Mouse (Mus musculus): ENCODE measurements around the gene Traf3. TPM values are rescaled to one million over a fixed set of nuclear protein-coding genes. Genes with fewer than 3 reads are reported as not detected.

The Traf3 gene
- polyA plus RNA-seq, 1 experiment from 2014 or later, result 22.1 TPM

DNA sequence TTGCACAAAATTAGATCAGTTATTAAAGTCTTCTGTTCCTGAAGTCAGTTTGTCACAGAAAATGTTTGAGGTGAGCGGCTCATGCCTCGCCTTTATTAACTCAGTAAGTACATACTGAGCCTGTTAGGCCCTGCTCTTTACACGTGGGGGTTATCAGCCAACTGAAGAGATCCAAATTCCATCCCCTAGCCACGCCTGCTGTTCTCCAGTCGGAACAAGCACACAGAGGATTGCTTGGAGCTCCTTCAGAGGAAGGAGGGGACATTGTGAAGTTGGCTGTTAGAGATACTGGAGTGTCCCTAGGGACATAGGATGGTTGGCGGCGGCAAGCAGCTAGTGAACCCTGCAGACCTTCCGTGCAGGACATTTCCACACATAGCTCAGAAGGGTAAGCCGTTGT, 68.2 kb downstream of the Traf3 start:
- Histone ChIP-seq H3K27me3 (ENCODE audit: control insufficient read depth, insufficient read depth, low read length) (no peaks in the 10 kb centered on the region), H3K36me3 (ENCODE audit: control insufficient read depth, insufficient read depth, low read length) (no peaks in the 10 kb centered on the region; the same call in 1 of the 2 replicates), H3K4me3 (ENCODE audit: low read depth, low read length) (no peak overlapping the region), H3K9me3 (ENCODE audit: control insufficient read depth, low read length) (no peaks in the 10 kb centered on the region), H3K9ac (replicated peaks; ENCODE audit: low read depth, low read length) (no peak overlapping the region), H3K27ac (ENCODE audit: low read depth, low read length) (no peak overlapping the region), H3K4me2 (ENCODE audit: low read depth, low read length) (no peak overlapping the region), H3K4me1 (ENCODE audit: control insufficient read depth, insufficient read depth, low read length) (0 out of 2 replicates have a peak, but pooled peaks cover 3% of the 10 kb centered on the region)
- no peak for ATAC-seq (ENCODE audit: low read depth)
- WGBS, result 91% methylated on average over 9 of the region's 9 CpGs

DNA sequence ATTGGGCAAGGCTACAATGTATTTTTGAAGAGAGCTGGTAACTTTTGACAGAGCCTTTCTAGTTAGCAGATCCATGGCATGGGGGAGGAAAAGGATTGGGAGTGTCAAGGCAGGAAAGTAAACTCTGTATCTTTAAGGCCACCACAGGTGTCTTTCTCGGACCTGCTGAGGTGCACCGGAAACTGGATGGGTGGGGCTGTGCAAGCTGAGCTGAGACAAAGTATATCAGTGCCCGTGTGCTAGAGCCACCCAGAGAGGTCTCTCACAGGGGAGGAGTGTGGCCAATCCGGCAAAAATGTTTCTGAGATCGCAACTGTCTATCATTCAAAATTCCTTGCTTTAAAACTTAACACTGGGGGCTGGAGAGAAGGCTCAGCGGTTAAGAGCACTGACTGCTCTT, 69.5 kb downstream of the Traf3 start:
- Histone ChIP-seq H3K9ac (replicated peaks; ENCODE audit: low read depth, low read length) (no peak overlapping the region), H3K27ac (ENCODE audit: low read depth, low read length) (no peak overlapping the region), H3K9me3 (ENCODE audit: control insufficient read depth, low read length) (no peaks in the 10 kb centered on the region), H3K4me2 (ENCODE audit: low read depth, low read length) (no peak overlapping the region), H3K4me1 (ENCODE audit: control insufficient read depth, insufficient read depth, low read length) (0 out of 2 replicates have a peak, but pooled peaks cover 3% of the 10 kb centered on the region), H3K4me3 (ENCODE audit: low read depth, low read length) (no peak overlapping the region), H3K36me3 (ENCODE audit: control insufficient read depth, insufficient read depth, low read length) (no peaks in the 10 kb centered on the region; the same call in 1 of the 2 replicates), H3K27me3 (ENCODE audit: control insufficient read depth, insufficient read depth, low read length) (no peaks in the 10 kb centered on the region)
- WGBS, result 94% methylated on average over 6 of the region's 6 CpGs
- ATAC-seq (ENCODE audit: low read depth), result no peak

GRCm38 (mm10) chr12:111237611-111238188, 71.5 kb downstream of the Traf3 start:
- H3K4me2 ChIP-seq (ENCODE audit: low read depth, low read length), result no peak overlapping the region
- no peak overlapping the region for H3K9ac ChIP-seq (replicated peaks; ENCODE audit: low read depth, low read length)
- no peaks in the 10 kb centered on the region for H3K27me3 ChIP-seq (ENCODE audit: control insufficient read depth, insufficient read depth, low read length)
- 96% methylated on average over 16 of the region's 16 CpGs for WGBS
- no peak overlapping the region for H3K4me3 ChIP-seq (ENCODE audit: low read depth, low read length)
- no peak overlapping the region for H3K27ac ChIP-seq (ENCODE audit: low read depth, low read length)
- no peaks in the 10 kb centered on the region for H3K9me3 ChIP-seq (ENCODE audit: control insufficient read depth, low read length)
- 0 out of 2 replicates have a peak, but pooled peaks cover 3% of the 10 kb centered on the region for H3K4me1 ChIP-seq (ENCODE audit: control insufficient read depth, insufficient read depth, low read length)
- no peak for ATAC-seq (ENCODE audit: low read depth)
- no peaks in the 10 kb centered on the region; the same call in 1 of the 2 replicates for H3K36me3 ChIP-seq (ENCODE audit: control insufficient read depth, insufficient read depth, low read length)

DNA sequence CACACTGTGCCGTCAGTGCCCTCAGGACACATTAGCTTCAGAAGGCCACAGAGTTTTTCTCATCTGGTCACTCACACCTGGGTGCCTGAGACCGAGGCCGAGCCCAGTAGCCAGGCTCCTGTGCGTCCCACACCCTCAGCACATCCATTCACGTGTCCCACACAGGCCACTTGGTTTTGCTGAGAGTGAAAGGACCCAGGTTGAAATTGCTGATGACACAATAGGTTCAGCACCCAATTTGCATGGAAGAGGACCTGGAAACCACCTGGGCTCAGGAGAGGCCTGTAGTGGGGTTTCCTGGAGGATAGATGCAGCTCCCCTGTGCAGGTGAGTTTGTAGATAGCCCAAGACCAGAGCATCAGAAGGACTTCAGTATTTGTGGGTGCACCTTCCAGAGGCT, 72.2 kb downstream of the Traf3 start:
- 95% methylated on average over 5 of the region's 5 CpGs for WGBS
- Histone ChIP-seq H3K4me2 (ENCODE audit: low read depth, low read length) (no peak overlapping the region), H3K4me1 (ENCODE audit: control insufficient read depth, insufficient read depth, low read length) (0 out of 2 replicates have a peak, but pooled peaks cover 3% of the 10 kb centered on the region), H3K9me3 (ENCODE audit: control insufficient read depth, low read length) (no peaks in the 10 kb centered on the region), H3K9ac (replicated peaks; ENCODE audit: low read depth, low read length) (no peak overlapping the region), H3K27me3 (ENCODE audit: control insufficient read depth, insufficient read depth, low read length) (no peaks in the 10 kb centered on the region), H3K27ac (ENCODE audit: low read depth, low read length) (no peak overlapping the region), H3K36me3 (ENCODE audit: control insufficient read depth, insufficient read depth, low read length) (no peaks in the 10 kb centered on the region; the same call in 1 of the 2 replicates), H3K4me3 (ENCODE audit: low read depth, low read length) (no peak overlapping the region)
- ATAC-seq (ENCODE audit: low read depth), result no peak

- no peak for ATAC-seq (ENCODE audit: low read depth)
- H3K27me3 ChIP-seq (ENCODE audit: control insufficient read depth, insufficient read depth, low read length), result no peaks in the 10 kb centered on the region
- no peak overlapping the region for H3K27ac ChIP-seq (ENCODE audit: low read depth, low read length)
- H3K9ac ChIP-seq (replicated peaks; ENCODE audit: low read depth, low read length), result no peak overlapping the region
- H3K4me2 ChIP-seq (ENCODE audit: low read depth, low read length), result no peak overlapping the region
- H3K4me1 ChIP-seq (ENCODE audit: control insufficient read depth, insufficient read depth, low read length), result 0 out of 2 replicates have a peak, but pooled peaks cover 3% of the 10 kb centered on the region
- 53% methylated on average over 4 of the region's 4 CpGs for WGBS
- no peaks in the 10 kb centered on the region for H3K9me3 ChIP-seq (ENCODE audit: control insufficient read depth, low read length)
- peaks cover 1% of the 10 kb centered on the region for H3K36me3 ChIP-seq (ENCODE audit: control insufficient read depth, insufficient read depth, low read length)
- H3K4me3 ChIP-seq (ENCODE audit: low read depth, low read length), result no peak overlapping the region
These were observed 72.6 kb downstream of the Traf3 start for GRCm38 (mm10) chr12:111238778-111239177.

DNA sequence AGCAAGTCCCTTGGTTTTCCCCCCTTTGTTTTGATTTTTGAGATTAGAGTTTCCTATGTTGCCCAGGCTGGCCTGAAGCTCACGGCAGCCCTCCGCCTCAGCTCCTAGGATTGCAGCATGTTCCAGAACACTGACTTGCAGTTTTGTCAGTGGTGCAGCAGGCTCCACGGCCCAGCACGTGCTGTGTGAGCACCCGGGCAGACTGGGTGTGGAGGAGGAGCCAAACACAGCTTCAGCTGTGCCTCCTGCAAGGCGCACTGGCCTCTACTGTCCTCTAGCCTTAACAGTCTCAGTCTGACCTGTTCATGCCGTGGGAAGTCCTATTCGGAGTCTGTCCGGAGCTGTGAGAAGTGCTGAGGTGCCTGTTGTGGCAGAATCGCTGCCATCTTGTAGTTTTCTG, 73.8 kb downstream of the Traf3 start:
- no peak for ATAC-seq (ENCODE audit: low read depth)
- Histone ChIP-seq H3K27me3 (ENCODE audit: control insufficient read depth, insufficient read depth, low read length) (no peaks in the 10 kb centered on the region), H3K4me1 (ENCODE audit: control insufficient read depth, insufficient read depth, low read length) (0 out of 2 replicates have a peak, but pooled peaks cover 3% of the 10 kb centered on the region), H3K27ac (ENCODE audit: low read depth, low read length) (no peak overlapping the region), H3K4me3 (ENCODE audit: low read depth, low read length) (no peak overlapping the region), H3K4me2 (ENCODE audit: low read depth, low read length) (no peak overlapping the region), H3K9ac (replicated peaks; ENCODE audit: low read depth, low read length) (no peak overlapping the region), H3K36me3 (ENCODE audit: control insufficient read depth, insufficient read depth, low read length) (peaks cover 4% of the 10 kb centered on the region), H3K9me3 (ENCODE audit: control insufficient read depth, low read length) (no peaks in the 10 kb centered on the region)
- WGBS, result 88% methylated on average over 10 of the region's 10 CpGs

DNA sequence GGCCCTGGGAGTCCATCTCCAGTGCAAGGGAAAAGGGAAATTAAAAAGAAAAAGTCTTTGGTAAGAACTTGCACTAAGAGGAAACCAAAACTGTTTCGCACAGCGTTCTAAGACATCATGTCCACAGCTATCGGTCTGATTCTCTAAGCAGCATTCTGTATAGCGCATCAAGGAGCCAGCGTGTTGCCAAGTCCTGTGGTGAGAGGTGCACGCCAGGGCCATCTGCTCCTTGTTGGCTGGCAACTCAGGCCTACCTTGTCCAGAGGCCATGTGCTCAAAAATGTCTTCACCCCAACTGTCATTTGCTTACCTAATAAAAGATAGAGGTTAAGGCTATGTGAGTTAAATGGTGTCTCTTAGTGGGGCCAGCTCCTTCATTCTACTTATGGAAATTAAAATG, 75.7 kb downstream of the Traf3 start:
- Histone ChIP-seq H3K36me3 (ENCODE audit: control insufficient read depth, insufficient read depth, low read length) (peaks cover 4% of the 10 kb centered on the region), H3K27ac (ENCODE audit: low read depth, low read length) (no peak overlapping the region), H3K4me3 (ENCODE audit: low read depth, low read length) (no peak overlapping the region), H3K4me1 (ENCODE audit: control insufficient read depth, insufficient read depth, low read length) (0 out of 2 replicates have a peak, but pooled peaks cover 3% of the 10 kb centered on the region), H3K27me3 (ENCODE audit: control insufficient read depth, insufficient read depth, low read length) (no peaks in the 10 kb centered on the region), H3K9me3 (ENCODE audit: control insufficient read depth, low read length) (no peaks in the 10 kb centered on the region), H3K4me2 (ENCODE audit: low read depth, low read length) (no peak overlapping the region), H3K9ac (replicated peaks; ENCODE audit: low read depth, low read length) (no peak overlapping the region)
- 93% methylated on average over 6 of the region's 6 CpGs for WGBS
- no peak for ATAC-seq (ENCODE audit: low read depth)

DNA sequence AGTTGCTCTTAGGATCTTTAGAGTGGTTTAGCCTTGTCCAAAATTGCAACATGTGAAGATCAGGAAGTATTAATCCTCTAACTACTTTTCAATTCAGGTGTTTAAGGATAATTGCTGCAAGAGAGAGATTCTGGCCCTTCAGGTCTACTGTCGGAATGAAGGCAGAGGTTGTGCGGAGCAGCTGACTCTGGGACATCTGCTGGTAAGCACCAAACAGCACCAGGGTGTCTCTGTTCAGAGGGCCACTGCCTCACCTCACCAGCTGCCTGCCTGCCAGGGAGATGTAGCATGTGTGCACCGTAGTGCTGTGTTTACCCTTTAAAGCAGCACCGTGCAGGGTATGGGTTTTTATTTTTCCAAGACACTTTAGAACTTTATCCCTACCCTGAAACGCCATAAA, 76.2 kb downstream of the Traf3 start:
- no peaks in the 10 kb centered on the region for H3K9me3 ChIP-seq (ENCODE audit: control insufficient read depth, low read length)
- H3K27ac ChIP-seq (ENCODE audit: low read depth, low read length), result no peak overlapping the region
- H3K4me1 ChIP-seq (ENCODE audit: control insufficient read depth, insufficient read depth, low read length), result 0 out of 2 replicates have a peak, but pooled peaks cover 3% of the 10 kb centered on the region
- 97% methylated on average over 5 of the region's 5 CpGs for WGBS
- H3K36me3 ChIP-seq (ENCODE audit: control insufficient read depth, insufficient read depth, low read length), result peaks cover 4% of the 10 kb centered on the region
- no peak overlapping the region for H3K4me2 ChIP-seq (ENCODE audit: low read depth, low read length)
- no peak overlapping the region for H3K4me3 ChIP-seq (ENCODE audit: low read depth, low read length)
- no peak for ATAC-seq (ENCODE audit: low read depth)
- H3K27me3 ChIP-seq (ENCODE audit: control insufficient read depth, insufficient read depth, low read length), result no peaks in the 10 kb centered on the region
- H3K9ac ChIP-seq (replicated peaks; ENCODE audit: low read depth, low read length), result no peak overlapping the region

DNA sequence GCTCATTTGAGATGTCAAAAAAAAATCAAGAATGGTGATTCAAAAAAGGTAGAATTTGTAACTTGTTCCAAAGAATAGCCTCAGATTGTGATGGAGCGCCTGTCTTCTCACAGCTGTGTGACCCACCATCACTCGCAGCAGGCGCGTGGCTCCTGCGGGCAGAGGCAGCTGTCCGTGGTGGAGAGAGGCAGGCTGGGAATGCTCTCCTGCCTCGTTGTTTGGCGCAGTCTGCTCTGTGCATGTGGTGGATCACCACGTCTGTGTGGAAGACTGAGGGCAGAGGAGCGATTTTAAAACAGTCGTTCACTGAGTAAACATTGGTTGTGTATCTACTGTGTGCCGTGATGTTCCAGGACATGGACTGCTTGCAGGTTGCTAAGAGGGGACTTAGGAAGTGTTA, 77.6 kb downstream of the Traf3 start:
- peaks cover 4% of the 10 kb centered on the region for H3K36me3 ChIP-seq (ENCODE audit: control insufficient read depth, insufficient read depth, low read length)
- no peaks in the 10 kb centered on the region for H3K4me1 ChIP-seq (ENCODE audit: control insufficient read depth, insufficient read depth, low read length)
- H3K27me3 ChIP-seq (ENCODE audit: control insufficient read depth, insufficient read depth, low read length), result no peaks in the 10 kb centered on the region
- WGBS, result 91% methylated on average over 12 of the region's 12 CpGs
- H3K9me3 ChIP-seq (ENCODE audit: control insufficient read depth, low read length), result no peaks in the 10 kb centered on the region
- no peak for ATAC-seq (ENCODE audit: low read depth)
- H3K9ac ChIP-seq (replicated peaks; ENCODE audit: low read depth, low read length), result no peak overlapping the region
- H3K4me2 ChIP-seq (ENCODE audit: low read depth, low read length), result no peak overlapping the region
- no peak overlapping the region for H3K4me3 ChIP-seq (ENCODE audit: low read depth, low read length)
- H3K27ac ChIP-seq (ENCODE audit: low read depth, low read length), result no peak overlapping the region

All from neural tube, embryonic 14.5 days (tissue).